Mouse (Mus musculus) spleen, adult 2 months (tissue): ENCODE measurements around the gene Fbxo36.

ENCODE experiments used
- CTCF ChIP-seq: fragments of 200-500 bp; IDR thresholded peaks from 2 replicates; pipeline ENCODE4 v1.5.1; 2011; ENCODE audit warnings: mild to moderate bottlenecking, inconsistent platforms; ENCODE audit not compliant: insufficient read depth, insufficient read length, insufficient replicate concordance; ENCODE audit errors: extremely low read depth
- POLR2A ChIP-seq: fragments of 200-500 bp; IDR thresholded peaks from 2 replicates; pipeline ENCODE4 v1.6.1; 2011; ENCODE audit warnings: low read depth, low read length, inconsistent platforms

DNA sequence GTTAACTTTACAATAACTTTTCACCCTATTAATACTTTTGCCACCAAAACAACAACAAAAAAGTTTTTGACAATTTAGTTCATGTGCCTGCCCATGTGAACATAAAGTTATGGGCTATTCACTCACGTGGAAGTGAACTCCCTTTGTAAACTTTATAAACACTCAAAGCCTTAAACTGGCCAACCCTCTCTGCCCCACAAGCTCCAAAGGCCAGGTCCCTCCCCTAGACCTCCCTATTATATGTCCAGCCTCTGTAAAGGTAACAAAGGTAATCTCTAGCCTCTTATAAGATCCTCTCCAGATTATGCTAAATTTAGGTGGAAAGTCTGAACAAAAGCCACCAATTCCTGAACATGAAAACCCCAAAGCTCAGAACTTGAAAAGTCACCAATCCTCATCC, 35.9 kb upstream of the Fbxo36 start:
- no peak for TF ChIP-seq POLR2A
- TF ChIP-seq CTCF: no peak
